Mouse (Mus musculus): ENCODE results near the gene March4.

GRCm38 (mm10) chr1:72436967-72437366 lies 99.8 kb downstream of the March4 start:
- TF ChIP-seq CTCF (IDR thresholded peaks at IDR 0.05; ENCODE audit: low read depth): no peak
- TF ChIP-seq EP300 (IDR thresholded peaks at IDR 0.05; ENCODE audit: low read depth): no peak
